Mouse (Mus musculus): ENCODE data around the gene Gm5150. TPM values are rescaled to one million over a fixed set of nuclear protein-coding genes. Genes with fewer than 3 reads are reported as not detected.

The Gm5150 gene
- polyA plus RNA-seq, 1 experiment from 2014 or later, result not detected

Small RNAs within 50 kb of the gene (microRNA-seq; reads per million reads assigned to microRNA genes)
- not detected for gene Gm24694

Other genes starting within 250 kb of the Gm5150 start
- not detected in 2 replicates for gene Sirpb1c, start 157.9 kb downstream of the Gm5150 start, polyA plus RNA-seq (2015; fragmentation: Nextera tagmentation; extraction: Ambion mirVana)

Data from embryonic facial prominence, embryonic 13.5 days (tissue).